Mouse (Mus musculus) embryo, embryonic 11.5 days (tissue): ENCODE measurements around the gene Dnajb5.
A peak's percentile ranks its signal among the peaks of the same experiment; 100 is the strongest.

ENCODE experiments used
- DNase-seq: peaks from one replicate; pipeline ENCODE4 v3.0.0-alpha.2; 2012; ENCODE audit warnings: low read depth, low spot score

Dnajb5 gene

GRCm38 (mm10) chr4:42944185-42944584, 5.4 kb upstream of the Dnajb5 start:
- no peak for DNase-seq

GRCm38 (mm10) chr4:42945043-42945442, 4.6 kb upstream of the Dnajb5 start:
- peak; percentile 29 for DNase-seq

- no peak for DNase-seq
Measured at GRCm38 (mm10) chr4:42945445-42945844, 4.2 kb upstream of the Dnajb5 start.

- peak; percentile 47 for DNase-seq
Measured at GRCm38 (mm10) chr4:42945952-42946351, 3.7 kb upstream of the Dnajb5 start.

GRCm38 (mm10) chr4:42946733-42947290, 2.8 kb upstream of the Dnajb5 start:
- DNase-seq = peak; percentile 20

GRCm38 (mm10) chr4:42948527-42948926, 1.1 kb upstream of the Dnajb5 start:
- no peak for DNase-seq

GRCm38 (mm10) chr4:42949051-42949675, 451 bp upstream of the Dnajb5 start:
- no peak for DNase-seq

DNA sequence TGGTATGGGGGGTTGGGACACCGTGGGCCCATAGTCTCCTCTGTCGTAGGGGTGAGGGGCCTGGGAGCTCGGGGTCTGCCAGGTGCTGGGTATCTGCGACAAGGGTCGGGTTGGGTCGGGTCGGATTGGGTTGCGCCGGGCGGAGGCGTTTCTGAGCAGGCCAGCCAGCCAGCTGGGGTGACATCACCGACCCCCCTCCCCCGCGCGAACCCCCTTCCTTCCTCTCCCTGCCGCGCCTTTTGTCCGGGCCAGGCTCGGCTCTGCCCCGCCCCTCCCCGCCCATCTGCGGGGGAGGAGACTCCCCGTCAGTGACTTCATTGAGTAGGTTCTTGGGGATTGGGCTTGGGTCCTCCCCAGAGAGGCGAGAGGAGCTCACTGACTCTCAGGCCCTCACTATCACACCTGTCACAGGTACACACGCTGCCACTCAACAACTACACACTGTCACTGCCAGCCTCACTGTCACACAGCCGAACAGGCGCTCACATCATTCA, 498 bp downstream of the Dnajb5 start:
- DNase-seq = peak; percentile 79

GRCm38 (mm10) chr4:42951206-42952195, 1.9 kb downstream of the Dnajb5 start:
- no peak for DNase-seq

DNA sequence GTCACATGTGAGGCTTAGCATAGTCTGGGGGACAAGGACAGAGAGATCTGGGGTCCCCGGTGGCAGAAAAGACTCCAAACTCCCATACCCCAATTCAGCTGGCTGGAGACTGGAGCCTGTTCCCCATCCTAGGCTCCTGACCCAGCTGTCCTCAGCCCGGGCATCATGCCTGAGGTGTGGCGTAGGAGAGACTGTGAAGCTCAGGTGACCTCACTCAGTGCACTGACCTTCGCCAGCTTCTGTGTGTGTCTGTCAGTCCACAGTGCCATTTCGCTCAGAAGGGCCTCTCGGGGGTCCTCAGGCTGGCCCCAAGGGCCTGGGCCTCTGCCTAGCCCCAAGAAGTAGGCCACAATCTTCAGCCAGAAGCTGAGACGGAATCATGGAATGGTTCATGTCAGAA, 2.9 kb downstream of the Dnajb5 start:
- DNase-seq = no peak

- no peak for DNase-seq
Measured at GRCm38 (mm10) chr4:42953435-42954094, 4.0 kb downstream of the Dnajb5 start.

- peak; percentile 50 for DNase-seq
Measured at GRCm38 (mm10) chr4:42954297-42954696, 4.7 kb downstream of the Dnajb5 start.

DNA sequence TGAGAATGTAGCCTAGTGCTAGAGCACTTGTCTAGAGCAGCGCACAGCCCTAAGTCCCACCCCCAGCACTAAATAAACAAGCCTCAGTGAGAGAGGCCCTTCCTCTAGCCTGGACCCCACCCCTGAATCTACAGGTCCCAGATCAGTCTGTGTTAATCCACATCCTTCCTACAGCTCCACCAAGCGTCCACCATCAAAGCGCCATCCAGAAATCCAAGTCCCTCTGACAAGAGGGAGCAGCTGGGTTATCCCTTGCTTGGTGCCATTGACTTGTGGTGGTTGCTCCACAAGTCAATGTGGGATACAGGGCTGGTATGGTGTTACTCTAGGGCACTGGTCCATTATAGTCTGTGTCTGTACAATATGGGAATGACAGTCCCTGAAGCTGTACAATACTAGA, 5.6 kb downstream of the Dnajb5 start:
- no peak for DNase-seq

DNA sequence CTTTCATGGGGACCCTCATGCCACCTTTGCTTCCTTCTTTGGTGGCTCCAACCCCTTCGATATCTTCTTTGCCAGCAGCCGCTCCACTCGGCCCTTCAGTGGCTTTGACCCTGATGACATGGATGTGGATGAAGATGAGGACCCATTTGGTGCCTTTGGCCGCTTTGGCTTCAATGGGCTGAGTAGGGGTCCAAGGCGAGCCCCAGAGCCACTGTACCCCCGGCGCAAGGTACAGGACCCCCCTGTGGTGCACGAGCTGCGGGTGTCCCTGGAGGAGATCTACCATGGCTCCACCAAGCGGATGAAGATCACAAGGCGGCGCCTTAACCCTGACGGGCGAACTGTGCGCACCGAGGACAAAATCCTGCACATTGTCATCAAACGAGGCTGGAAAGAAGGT, 7.0 kb downstream of the Dnajb5 start:
- DNase-seq = no peak

GRCm38 (mm10) chr4:42957306-42957705, 7.7 kb downstream of the Dnajb5 start:
- DNase-seq = no peak

- no peak for DNase-seq
Measured at GRCm38 (mm10) chr4:42957979-42958378, 8.4 kb downstream of the Dnajb5 start.

- DNase-seq = no peak
Measured at GRCm38 (mm10) chr4:42958942-42959341, 9.3 kb downstream of the Dnajb5 start.

DNA sequence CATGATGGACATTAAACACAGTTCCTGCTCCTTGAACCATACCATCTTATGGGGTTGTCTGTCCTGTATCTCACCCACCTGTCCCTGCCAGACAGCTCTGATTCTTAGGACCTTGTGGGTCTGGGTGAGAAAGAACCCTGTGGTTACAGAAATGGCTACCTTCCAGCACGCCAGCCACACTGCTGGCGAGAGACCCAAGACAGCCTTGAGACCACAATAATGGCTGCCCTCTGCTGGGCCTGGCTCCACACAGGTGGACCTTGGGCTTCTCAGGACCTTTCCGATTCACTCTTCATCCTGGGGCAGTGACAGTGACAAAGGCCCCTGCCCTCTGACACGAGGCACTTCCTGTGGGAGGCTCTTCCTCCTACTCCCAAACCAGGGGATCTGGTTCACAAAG, 9.8 kb downstream of the Dnajb5 start:
- no peak for DNase-seq

DNA sequence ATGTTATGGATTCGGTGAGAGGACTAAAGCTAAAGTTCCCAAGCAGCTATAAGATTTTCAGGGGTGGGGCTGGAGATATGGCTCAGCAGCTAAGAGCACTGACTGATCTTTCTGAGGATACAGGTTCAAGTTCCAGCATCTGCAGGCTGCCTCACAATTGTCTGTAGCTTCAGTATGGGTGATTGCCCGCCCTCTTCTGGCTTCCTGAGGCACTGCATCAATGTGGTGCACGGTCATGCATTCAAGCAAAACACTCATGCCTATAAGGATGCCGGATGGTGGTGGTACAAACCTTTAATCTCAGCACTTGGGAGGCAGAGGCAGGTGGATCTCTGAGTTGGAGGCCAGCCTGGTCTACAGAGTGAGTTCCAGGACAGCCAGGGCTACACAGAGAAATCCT, 12.0 kb downstream of the Dnajb5 start:
- DNase-seq = peak; percentile 30

DNA sequence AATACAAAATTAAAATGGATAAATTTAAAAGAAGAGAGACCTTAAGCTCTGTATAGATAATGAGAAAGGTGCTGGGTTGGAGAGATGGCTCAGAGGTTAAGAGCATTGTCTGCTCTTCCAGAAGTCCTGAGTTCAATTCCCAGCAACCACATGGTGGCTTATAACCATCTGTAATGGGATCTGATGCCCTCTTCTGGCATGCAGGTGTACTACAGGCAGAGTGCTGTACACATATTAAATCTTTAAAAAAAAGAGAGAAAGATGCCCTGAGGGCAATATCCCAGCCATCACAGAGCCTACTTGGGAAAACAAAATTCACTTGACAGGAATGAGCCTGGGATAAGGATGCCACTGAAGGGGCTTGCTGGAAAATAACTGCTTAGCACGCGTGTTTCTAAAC, 13.9 kb downstream of the Dnajb5 start:
- no peak for DNase-seq

GRCm38 (mm10) chr4:42965039-42965719, 15.6 kb downstream of the Dnajb5 start:
- peak; percentile 60 for DNase-seq
